Mouse (Mus musculus): ENCODE results near the gene Jhy. TPM values are rescaled to one million over a fixed set of nuclear protein-coding genes. Genes with fewer than 3 reads are reported as not detected.

The Jhy gene
- polyA plus RNA-seq (2014; fragmentation: Illumina TruSeq; extraction: RNeasy Lipid Tissue Mini Kit (QIAGEN cat#74804)) = 1.5 TPM

DNA sequence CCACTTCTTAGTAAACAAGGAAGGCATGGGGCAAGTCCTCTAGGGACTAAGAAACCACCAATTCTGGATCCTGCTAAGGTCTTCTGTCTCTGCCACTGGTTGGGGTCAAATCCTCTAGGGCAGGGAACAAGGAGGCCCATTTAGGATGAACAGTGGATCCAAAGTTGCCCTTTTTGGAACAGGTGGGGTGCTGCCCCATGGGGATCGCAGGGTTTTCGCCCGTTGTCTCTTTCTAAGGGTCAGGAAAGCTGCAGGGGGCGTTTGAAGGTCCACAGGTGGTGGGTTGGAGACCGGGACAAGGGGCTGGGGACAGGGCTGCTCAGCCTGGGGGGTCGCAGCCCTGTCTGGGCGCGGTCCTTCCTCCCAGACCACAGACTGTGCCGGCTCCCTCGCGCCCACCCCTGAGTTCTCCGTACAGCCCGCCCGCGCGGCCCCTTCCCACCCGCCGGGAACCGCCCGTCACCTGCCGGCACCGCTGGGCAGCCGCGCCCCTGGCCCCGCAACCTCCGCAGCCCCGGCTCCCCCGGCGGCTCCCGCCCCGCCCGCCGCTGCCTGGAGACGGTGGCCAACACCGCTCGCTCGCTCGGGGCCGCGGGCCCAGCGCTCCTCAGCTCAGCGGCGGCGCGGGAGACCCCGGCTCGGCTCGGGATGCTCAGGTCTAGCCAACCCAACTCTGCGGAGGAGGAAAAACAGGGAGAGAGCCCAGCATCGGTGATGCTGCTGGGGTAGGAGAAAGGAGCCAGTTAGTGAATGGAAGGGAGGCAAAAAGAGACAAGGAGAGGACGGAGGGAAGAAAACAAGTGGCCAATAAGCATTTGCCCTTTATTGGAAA is at the start of gene Jhy:
Gene Jhy, minus strand, starts transcription at position 533 of the 832 bp plus-strand sequence.

GRCm38 (mm10) chr9:41004415-41004814 is 40.5 kb upstream of the Jhy start, which contains the start of gene Crtam:
TSS of gene Crtam (minus strand) at chr9:41004628.

GRCm38 (mm10) chr9:40873556-40874470 is 90.1 kb downstream of the Jhy start, which contains the start of gene Bsx:
TSS of gene Bsx (plus strand) at chr9:40874127.

Other genes starting within 250 kb of the Jhy start
- 1,701 TPM for gene Hspa8, start 163.1 kb downstream of the Jhy start, polyA plus RNA-seq (2014; fragmentation: Illumina TruSeq; extraction: RNeasy Lipid Tissue Mini Kit (QIAGEN cat#74804))
- gene Bsx, start 90.0 kb downstream of the Jhy start, polyA plus RNA-seq (2014; fragmentation: Illumina TruSeq; extraction: RNeasy Lipid Tissue Mini Kit (QIAGEN cat#74804)) = not detected
- 0.17 TPM for gene Crtam, start 40.5 kb upstream of the Jhy start, polyA plus RNA-seq (2014; fragmentation: Illumina TruSeq; extraction: RNeasy Lipid Tissue Mini Kit (QIAGEN cat#74804))
- gene Ubash3b, start 197.6 kb upstream of the Jhy start, polyA plus RNA-seq (2014; fragmentation: Illumina TruSeq; extraction: RNeasy Lipid Tissue Mini Kit (QIAGEN cat#74804)) = 18.3 TPM